Mouse (Mus musculus) erythroblast, embryonic 14.5 days (primary cell): ENCODE results near the gene Gm13289.
"Not testable (repeated sequence)": the region's sequence is repeated elsewhere in the genome, so short reads cannot be mapped to it uniquely, and the experiment has no call there.

Experiments used
- GATA1 ChIP-seq: IDR thresholded peaks from 2 replicates; pipeline ENCODE4 v1.6.1; 2012; ENCODE audit warnings: low read length, inconsistent platforms, mixed read lengths
- TAL1 ChIP-seq: IDR thresholded peaks from 3 replicates; pipeline ENCODE4 v1.6.1; 2012; ENCODE audit warnings: low read length, inconsistent platforms, mixed read lengths

DNA sequence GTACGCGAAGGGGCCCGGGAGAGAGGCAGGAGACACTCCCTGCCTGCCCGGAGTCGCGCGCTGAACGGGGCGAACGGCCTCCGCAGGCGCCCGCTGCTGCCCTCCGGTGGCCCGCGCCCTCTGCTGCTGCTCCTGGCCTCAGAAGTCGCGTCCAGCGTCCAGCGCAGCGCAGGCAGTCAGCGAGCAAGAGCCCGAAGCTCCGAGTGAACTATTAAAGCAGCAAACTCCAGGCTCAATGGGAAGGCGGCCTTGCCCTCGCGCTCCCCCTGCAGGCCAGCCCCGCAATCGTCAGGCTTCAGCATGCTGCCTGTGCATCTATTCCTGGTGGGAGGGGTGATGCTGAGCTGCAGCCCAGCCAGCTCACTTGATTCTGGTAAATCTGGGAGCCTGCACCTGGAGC is 2.8 kb downstream of the Gm13289 start, which contains the start of gene Gm13272:
- TF ChIP-seq TAL1, GATA1: not testable (repeated sequence)
